Mouse (Mus musculus) WW6 (cell line): Measurements from ENCODE around the gene Racgap1.

Source experiments
- DNase-seq: peaks from one replicate; pipeline ENCODE4 v3.0.0-alpha.2; 2013; ENCODE audit warnings: low read depth, low spot score

Gene Racgap1

GRCm38 (mm10) chr15:99590429-99591084, 60.9 kb downstream of the Racgap1 start, which contains the start of gene Aqp5:
Aqp5 (plus strand) TSS chr15:99590782.
- DNase-seq: no peak

- no peak for DNase-seq
Observed at GRCm38 (mm10) chr15:99589704-99590103, 61.8 kb downstream of the Racgap1 start.

GRCm38 (mm10) chr15:99589237-99589636, 62.2 kb downstream of the Racgap1 start:
- no peak for DNase-seq

DNA sequence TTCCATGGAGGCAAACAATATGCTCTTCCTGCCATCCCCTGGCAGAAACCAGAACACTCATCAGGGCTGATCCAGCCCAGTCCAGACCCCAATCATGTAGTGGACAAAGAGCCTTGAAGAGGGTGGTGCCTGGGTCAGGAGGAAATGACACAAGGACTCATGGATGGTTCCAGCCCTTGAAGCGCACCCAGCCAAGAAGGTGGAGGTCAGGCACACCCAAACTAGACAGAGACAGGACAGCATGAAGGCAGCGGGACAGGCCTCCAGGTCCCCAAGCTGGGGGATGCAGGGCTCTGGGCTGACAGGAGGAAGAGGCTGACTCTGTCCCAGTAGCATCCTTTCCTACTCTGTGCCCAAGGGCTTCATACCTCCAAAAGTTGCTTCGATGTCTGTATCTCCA, 64.9 kb downstream of the Racgap1 start:
- DNase-seq: no peak

- DNase-seq: no peak
Observed at GRCm38 (mm10) chr15:99585741-99586140, 65.7 kb downstream of the Racgap1 start.

DNA sequence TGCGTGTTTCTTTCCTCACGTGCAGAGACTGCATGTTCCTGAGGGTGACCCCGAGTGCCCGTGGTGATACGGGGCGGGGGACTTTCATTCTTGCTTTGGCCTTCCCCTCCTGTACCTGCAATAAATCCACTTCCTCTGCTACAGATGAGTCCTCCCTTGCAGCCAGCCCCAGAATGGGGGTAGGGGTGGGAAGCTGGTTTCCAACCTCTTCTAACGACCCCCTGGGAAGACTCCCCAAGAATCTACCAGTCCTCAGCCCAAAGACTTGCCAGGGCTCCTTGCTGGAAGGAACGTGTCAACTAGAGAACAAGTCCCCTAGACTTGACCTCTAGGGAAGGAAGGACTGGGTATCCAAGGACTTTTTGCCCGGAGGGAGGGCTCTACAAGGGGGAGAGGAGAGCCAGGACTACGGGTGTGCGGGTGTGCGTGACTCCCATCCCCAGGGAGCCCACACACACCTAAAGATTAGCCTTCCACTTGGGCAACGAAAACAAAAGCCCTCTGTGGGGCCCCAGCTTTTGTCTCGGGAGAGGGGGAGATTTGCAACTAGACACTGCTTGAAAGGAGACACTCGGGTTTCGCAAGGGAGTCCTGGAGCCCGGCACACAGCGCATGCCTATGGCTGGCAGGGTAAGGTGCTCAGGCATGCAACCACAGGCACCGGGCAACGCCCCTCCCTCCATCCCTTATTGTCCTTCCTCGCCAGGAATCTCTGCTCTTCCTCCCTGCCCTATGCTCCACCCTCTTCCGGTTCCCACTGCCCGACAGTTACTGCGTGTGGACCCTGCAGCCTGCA, 66.9 kb downstream of the Racgap1 start:
- no peak for DNase-seq

GRCm38 (mm10) chr15:99583463-99584344, 67.8 kb downstream of the Racgap1 start:
- DNase-seq: no peak

DNA sequence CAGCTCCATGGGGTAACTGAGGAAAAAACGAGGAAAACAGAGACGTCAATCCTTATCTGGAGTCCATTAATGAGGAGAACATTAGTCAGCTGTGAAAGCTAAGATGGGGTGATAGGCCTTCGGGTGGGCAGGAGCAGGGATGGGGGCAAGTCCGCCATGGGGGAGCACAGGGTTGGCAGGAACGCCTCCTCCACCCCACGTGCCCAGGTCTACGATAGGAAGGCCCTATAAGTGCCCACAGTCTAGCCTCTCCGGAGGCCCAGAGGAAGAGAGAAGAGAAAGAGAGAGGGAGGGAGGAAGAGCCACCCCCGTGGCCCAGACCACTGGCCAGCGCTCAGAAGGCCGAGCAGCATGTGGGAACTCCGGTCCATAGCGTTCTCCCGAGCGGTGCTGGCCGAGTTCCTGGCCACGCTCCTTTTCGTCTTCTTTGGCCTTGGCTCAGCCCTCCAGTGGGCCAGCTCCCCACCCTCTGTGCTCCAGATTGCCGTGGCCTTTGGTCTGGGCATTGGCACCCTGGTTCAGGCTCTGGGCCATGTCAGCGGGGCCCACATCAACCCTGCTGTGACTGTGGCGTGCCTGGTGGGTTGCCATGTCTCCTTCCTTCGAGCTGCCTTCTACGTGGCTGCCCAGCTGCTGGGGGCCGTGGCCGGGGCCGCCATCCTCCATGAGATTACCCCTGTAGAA, 72.5 kb downstream of the Racgap1 start, which contains the start of gene Aqp2:
Gene Aqp2 (plus strand): TSS at position 254 of the 684 bp plus-strand sequence.
- DNase-seq: no peak
